Mouse (Mus musculus) kidney, postnatal 10 days (tissue): ENCODE results near the gene Fbln2.
"Not testable (repeated sequence)": the region's sequence is repeated elsewhere in the genome, so short reads cannot be mapped to it uniquely, and the experiment has no call there.

Source experiments
- DNase-seq: peaks from one replicate; pipeline ENCODE4 v3.0.0; 2021; ENCODE audit warnings: mixed read lengths

The Fbln2 gene

GRCm38 (mm10) chr6:91212155-91212554 lies at the start of gene Fbln2:
Gene Fbln2 (plus strand): TSS chr6:91212455.
- DNase-seq, result not testable (repeated sequence)

GRCm38 (mm10) chr6:91163195-91163911 lies 48.9 kb upstream of the Fbln2 start:
- no peak for DNase-seq

- DNase-seq, result no peak
These were observed 47.7 kb upstream of the Fbln2 start for GRCm38 (mm10) chr6:91164584-91164983.

- peak; percentile 81 for DNase-seq
These were observed 47.0 kb upstream of the Fbln2 start for GRCm38 (mm10) chr6:91165210-91165609.

GRCm38 (mm10) chr6:91167828-91168227 lies 44.4 kb upstream of the Fbln2 start:
- no peak for DNase-seq

GRCm38 (mm10) chr6:91169129-91169528 lies 43.1 kb upstream of the Fbln2 start:
- no peak for DNase-seq

- no peak for DNase-seq
These were observed 40.8 kb upstream of the Fbln2 start for GRCm38 (mm10) chr6:91171396-91171895.

GRCm38 (mm10) chr6:91172381-91172780 lies 39.9 kb upstream of the Fbln2 start:
- no peak for DNase-seq

GRCm38 (mm10) chr6:91173221-91173880 lies 38.9 kb upstream of the Fbln2 start:
- DNase-seq, result peak; percentile 72

GRCm38 (mm10) chr6:91174211-91174610 lies 38.0 kb upstream of the Fbln2 start:
- no peak for DNase-seq

- no peak for DNase-seq
These were observed 31.5 kb upstream of the Fbln2 start for GRCm38 (mm10) chr6:91180767-91181171.

- DNase-seq, result peak; percentile 84
These were observed 30.9 kb upstream of the Fbln2 start for GRCm38 (mm10) chr6:91181320-91181719.

GRCm38 (mm10) chr6:91182075-91182490 lies 30.2 kb upstream of the Fbln2 start:
- no peak for DNase-seq

- no peak for DNase-seq
These were observed 29.2 kb upstream of the Fbln2 start for GRCm38 (mm10) chr6:91183041-91183440.

GRCm38 (mm10) chr6:91183980-91184379 lies 28.3 kb upstream of the Fbln2 start:
- peak; percentile 62 for DNase-seq

- no peak for DNase-seq
These were observed 27.5 kb upstream of the Fbln2 start for GRCm38 (mm10) chr6:91184776-91185175.

- DNase-seq, result no peak
These were observed 26.8 kb upstream of the Fbln2 start for GRCm38 (mm10) chr6:91185502-91185901.

- DNase-seq, result no peak
These were observed 25.9 kb upstream of the Fbln2 start for GRCm38 (mm10) chr6:91186161-91186931.

GRCm38 (mm10) chr6:91186934-91187333 lies 25.3 kb upstream of the Fbln2 start:
- DNase-seq, result no peak

- no peak for DNase-seq
These were observed 24.4 kb upstream of the Fbln2 start for GRCm38 (mm10) chr6:91187871-91188270.

GRCm38 (mm10) chr6:91189971-91190370 lies 22.3 kb upstream of the Fbln2 start:
- DNase-seq, result no peak

- no peak for DNase-seq
These were observed 20.8 kb upstream of the Fbln2 start for GRCm38 (mm10) chr6:91191465-91191864.

GRCm38 (mm10) chr6:91192421-91192820 lies 19.8 kb upstream of the Fbln2 start:
- no peak for DNase-seq
